Mouse (Mus musculus): ENCODE data around the gene Speer4d.
"Not testable (repeated sequence)": the region's sequence is repeated elsewhere in the genome, so short reads cannot be mapped to it uniquely, and the experiment has no call there.

The Speer4d gene

GRCm38 (mm10) chr5:15618764-15619163, at the start of gene Speer4d:
Gene Speer4d (plus strand): TSS chr5:15619064.
- DNase-seq (ENCODE audit: low read depth in 2 of 2, low spot score in 2 of 2) = not testable (repeated sequence)

GRCm38 (mm10) chr5:15573735-15574134, 45.1 kb upstream of the Speer4d start:
- DNase-seq (ENCODE audit: low read depth in 2 of 2, low spot score in 2 of 2) = not testable (repeated sequence)

- DNase-seq (ENCODE audit: low read depth in 2 of 2, low spot score in 2 of 2) = not testable (repeated sequence)
These were observed 41.8 kb upstream of the Speer4d start, which contains the start of gene Gm21083 for GRCm38 (mm10) chr5:15577033-15577432. Gene Gm21083 (plus strand): TSS chr5:15577333.

GRCm38 (mm10) chr5:15586351-15586750, 32.5 kb upstream of the Speer4d start:
- DNase-seq (ENCODE audit: low read depth in 2 of 2, low spot score in 2 of 2) = not testable (repeated sequence)

- DNase-seq (ENCODE audit: low read depth in 2 of 2, low spot score in 2 of 2) = not testable (repeated sequence)
These were observed 30.6 kb upstream of the Speer4d start for GRCm38 (mm10) chr5:15588291-15588690.

- not testable (repeated sequence) for DNase-seq (ENCODE audit: low read depth in 2 of 2, low spot score in 2 of 2)
These were observed 28.2 kb upstream of the Speer4d start for GRCm38 (mm10) chr5:15590635-15591034.

- not testable (repeated sequence) for DNase-seq (ENCODE audit: low read depth in 2 of 2, low spot score in 2 of 2)
These were observed 27.3 kb upstream of the Speer4d start for GRCm38 (mm10) chr5:15591577-15591976.

GRCm38 (mm10) chr5:15598831-15599230, 20.0 kb upstream of the Speer4d start:
- not testable (repeated sequence) for DNase-seq (ENCODE audit: low read depth in 2 of 2, low spot score in 2 of 2)

- DNase-seq (ENCODE audit: low read depth in 2 of 2, low spot score in 2 of 2) = not testable (repeated sequence)
These were observed 18.5 kb upstream of the Speer4d start for GRCm38 (mm10) chr5:15600342-15600741.

GRCm38 (mm10) chr5:15601481-15601880, 17.4 kb upstream of the Speer4d start:
- not testable (repeated sequence) for DNase-seq (ENCODE audit: low read depth in 2 of 2, low spot score in 2 of 2)

GRCm38 (mm10) chr5:15601960-15602359, 16.9 kb upstream of the Speer4d start:
- DNase-seq (ENCODE audit: low read depth in 2 of 2, low spot score in 2 of 2) = not testable (repeated sequence)

GRCm38 (mm10) chr5:15602424-15602947, 16.4 kb upstream of the Speer4d start:
- not testable (repeated sequence) for DNase-seq (ENCODE audit: low read depth in 2 of 2, low spot score in 2 of 2)

- not testable (repeated sequence) for DNase-seq (ENCODE audit: low read depth in 2 of 2, low spot score in 2 of 2)
These were observed 15.9 kb upstream of the Speer4d start for GRCm38 (mm10) chr5:15603008-15603407.

GRCm38 (mm10) chr5:15603585-15603984, 15.3 kb upstream of the Speer4d start:
- DNase-seq (ENCODE audit: low read depth in 2 of 2, low spot score in 2 of 2) = not testable (repeated sequence)

GRCm38 (mm10) chr5:15606677-15607076, 12.2 kb upstream of the Speer4d start:
- DNase-seq (ENCODE audit: low read depth in 2 of 2, low spot score in 2 of 2) = peak; percentile 4 to 6

- DNase-seq (ENCODE audit: low read depth in 2 of 2, low spot score in 2 of 2) = not testable (repeated sequence)
These were observed 8.2 kb upstream of the Speer4d start for GRCm38 (mm10) chr5:15610695-15611094.

- DNase-seq (ENCODE audit: low read depth in 2 of 2, low spot score in 2 of 2) = not testable (repeated sequence)
These were observed 2.7 kb upstream of the Speer4d start for GRCm38 (mm10) chr5:15616195-15616594.

GRCm38 (mm10) chr5:15628136-15628535, 9.3 kb downstream of the Speer4d start:
- not testable (repeated sequence) for DNase-seq (ENCODE audit: low read depth in 2 of 2, low spot score in 2 of 2)

- not testable (repeated sequence) for DNase-seq (ENCODE audit: low read depth in 2 of 2, low spot score in 2 of 2)
These were observed 11.2 kb downstream of the Speer4d start for GRCm38 (mm10) chr5:15630068-15630467.

- not testable (repeated sequence) for DNase-seq (ENCODE audit: low read depth in 2 of 2, low spot score in 2 of 2)
These were observed 18.8 kb downstream of the Speer4d start for GRCm38 (mm10) chr5:15637637-15638036.

- DNase-seq (ENCODE audit: low read depth in 2 of 2, low spot score in 2 of 2) = not testable (repeated sequence)
These were observed 26.8 kb downstream of the Speer4d start for GRCm38 (mm10) chr5:15645707-15646106.

- not testable (repeated sequence) for DNase-seq (ENCODE audit: low read depth in 2 of 2, low spot score in 2 of 2)
These were observed 33.5 kb downstream of the Speer4d start for GRCm38 (mm10) chr5:15652334-15652733.

GRCm38 (mm10) chr5:15656959-15657358, 38.1 kb downstream of the Speer4d start, which contains the start of gene 4930572O03Rik:
Gene 4930572O03Rik (minus strand): TSS chr5:15657059.
- DNase-seq (ENCODE audit: low read depth in 2 of 2, low spot score in 2 of 2) = not testable (repeated sequence)
